Mouse (Mus musculus) E14TG2a.4 (cell line): ENCODE results near the gene Dvl2.

Experiments used
- CTCF ChIP-seq: conservative IDR thresholded peaks from 2 replicates; pipeline ENCODE4 v1.5.1; 2014; ENCODE audit warnings: low read length
- NANOG ChIP-seq: IDR thresholded peaks from 2 replicates; pipeline ENCODE4 v1.6.1; 2014; ENCODE audit warnings: borderline replicate concordance, low read length, mixed read lengths

GRCm38 (mm10) chr11:70018131-70018990 is 18.0 kb downstream of the Dvl2 start:
- TF ChIP-seq CTCF: no peak
- no peak for TF ChIP-seq NANOG
